Mouse (Mus musculus): ENCODE data around the gene Eef2. TPM values are rescaled to one million over a fixed set of nuclear protein-coding genes. Genes with fewer than 3 reads are reported as not detected.
"Not testable (repeated sequence)": the region's sequence is repeated elsewhere in the genome, so short reads cannot be mapped to it uniquely, and the experiment has no call there.

The Eef2 gene
- polyA plus RNA-seq, 1 experiment from 2014 or later: 534 TPM

- no peak for ATAC-seq (ENCODE audit: low FRiP score, low read depth)
- WGBS: 95% methylated on average over 12 of the region's 12 CpGs
- Histone ChIP-seq H3K9ac (replicated peaks) (0 out of 2 replicates have a peak overlapping the region, but pooled peaks have one; percentile 11), H3K4me1 (no peaks in the 10 kb centered on the region), H3K4me3 (no peak overlapping the region), H3K27me3 (no peaks in the 10 kb centered on the region), H3K27ac (replicated peaks) (no peak overlapping the region), H3K9me3 (no peaks in the 10 kb centered on the region), H3K36me3 (peaks cover 84% of the 10 kb centered on the region), H3K4me2 (replicated peaks) (no peak overlapping the region)
Observed at GRCm38 (mm10) chr10:81154313-81154712, 22.1 kb upstream of the Eef2 start.

- ATAC-seq (ENCODE audit: low FRiP score, low read depth): no peak
- no peaks in the 10 kb centered on the region for H3K4me1 ChIP-seq
- H3K27me3 ChIP-seq: no peaks in the 10 kb centered on the region
- H3K36me3 ChIP-seq: peaks cover 82% of the 10 kb centered on the region
- H3K4me2 ChIP-seq (replicated peaks): no peak overlapping the region
- WGBS: 85% methylated on average over 6 of the region's 6 CpGs
- no peak overlapping the region for H3K27ac ChIP-seq (replicated peaks)
- H3K9me3 ChIP-seq: no peaks in the 10 kb centered on the region
- H3K9ac ChIP-seq (replicated peaks): no peak overlapping the region
- no peak overlapping the region for H3K4me3 ChIP-seq
Observed at GRCm38 (mm10) chr10:81154736-81155135, 21.7 kb upstream of the Eef2 start.

- Histone ChIP-seq H3K4me3 (no peak overlapping the region), H3K36me3 (peaks cover 69% of the 10 kb centered on the region), H3K27me3 (no peaks in the 10 kb centered on the region), H3K9ac (replicated peaks) (no peak overlapping the region), H3K9me3 (no peaks in the 10 kb centered on the region), H3K4me1 (peaks cover 6% of the 10 kb centered on the region), H3K4me2 (replicated peaks) (no peak overlapping the region), H3K27ac (replicated peaks) (0 out of 2 replicates have a peak overlapping the region, but pooled peaks have one; percentile 4)
- ATAC-seq (ENCODE audit: low FRiP score, low read depth): no peak
- 89% methylated on average over 8 of the region's 8 CpGs for WGBS
Observed at GRCm38 (mm10) chr10:81161602-81162317, 14.7 kb upstream of the Eef2 start.

GRCm38 (mm10) chr10:81162318-81162652, 14.1 kb upstream of the Eef2 start:
- WGBS: 72% methylated on average over 2 of the region's 2 CpGs
- Histone ChIP-seq H3K9me3 (no peaks in the 10 kb centered on the region), H3K4me3 (no peak overlapping the region), H3K9ac (replicated peaks) (no peak overlapping the region), H3K27ac (replicated peaks) (0 out of 2 replicates have a peak overlapping the region, but pooled peaks have one; percentile 4), H3K4me2 (replicated peaks) (no peak overlapping the region), H3K4me1 (peaks cover 11% of the 10 kb centered on the region), H3K36me3 (peaks cover 64% of the 10 kb centered on the region), H3K27me3 (no peaks in the 10 kb centered on the region)
- ATAC-seq (ENCODE audit: low FRiP score, low read depth): no peak

GRCm38 (mm10) chr10:81165118-81165517, 11.3 kb upstream of the Eef2 start:
- Histone ChIP-seq H3K27ac (replicated peaks) (no peak overlapping the region), H3K9me3 (no peaks in the 10 kb centered on the region), H3K4me1 (peaks cover 18% of the 10 kb centered on the region), H3K9ac (replicated peaks) (no peak overlapping the region), H3K4me2 (replicated peaks) (no peak overlapping the region), H3K27me3 (no peaks in the 10 kb centered on the region), H3K4me3 (no peak overlapping the region), H3K36me3 (peaks cover 40% of the 10 kb centered on the region)
- ATAC-seq (ENCODE audit: low FRiP score, low read depth): no peak
- 89% methylated on average over 8 of the region's 8 CpGs for WGBS

GRCm38 (mm10) chr10:81167200-81168086, 9.0 kb upstream of the Eef2 start, which contains the start of gene Pias4:
Gene Pias4, minus strand, starts transcription at chr10:81167923.
- Histone ChIP-seq H3K27me3 (no peaks in the 10 kb centered on the region), H3K4me2 (replicated peaks) (peak within 1 kb of the TSS; percentile 94), H3K9ac (replicated peaks) (peak within 1 kb of the TSS; percentile 81), H3K4me1 (peaks cover 18% of the 10 kb centered on the region), H3K9me3 (no peaks in the 10 kb centered on the region), H3K27ac (replicated peaks) (peak within 1 kb of the TSS; percentile 72), H3K36me3 (peaks cover 17% of the 10 kb centered on the region), H3K4me3 (peak within 1 kb of the TSS; percentile 94)
- under 1% methylated on average over 44 of the region's 64 CpGs for WGBS
- ATAC-seq (ENCODE audit: low FRiP score, low read depth): peak; percentile 89

- WGBS: 11% methylated on average over 5 of the region's 5 CpGs
- Histone ChIP-seq H3K4me3 (peak overlapping the region; percentile 94), H3K27me3 (no peaks in the 10 kb centered on the region), H3K27ac (replicated peaks) (peak overlapping the region; percentile 72), H3K9ac (replicated peaks) (peak overlapping the region; percentile 58; the same call in 1 of the 2 replicates), H3K9me3 (no peaks in the 10 kb centered on the region), H3K36me3 (peaks cover 13% of the 10 kb centered on the region), H3K4me2 (replicated peaks) (peak overlapping the region; percentile 94), H3K4me1 (peaks cover 20% of the 10 kb centered on the region)
- peak; percentile 55 for ATAC-seq (ENCODE audit: low FRiP score, low read depth)
Observed at GRCm38 (mm10) chr10:81168087-81168431, 8.4 kb upstream of the Eef2 start.

GRCm38 (mm10) chr10:81168521-81169244, 7.7 kb upstream of the Eef2 start:
- WGBS: 6% methylated on average over 29 of the region's 29 CpGs
- H3K27ac ChIP-seq (replicated peaks): peak overlapping the region; percentile 72
- H3K36me3 ChIP-seq: peaks cover 7% of the 10 kb centered on the region
- H3K4me1 ChIP-seq: peaks cover 26% of the 10 kb centered on the region
- H3K27me3 ChIP-seq: no peaks in the 10 kb centered on the region
- peak overlapping the region; percentile 94 for H3K4me3 ChIP-seq
- peak overlapping the region; percentile 94 for H3K4me2 ChIP-seq (replicated peaks)
- H3K9me3 ChIP-seq: no peaks in the 10 kb centered on the region
- peak overlapping the region; percentile 58 for H3K9ac ChIP-seq (replicated peaks)
- ATAC-seq (ENCODE audit: low FRiP score, low read depth): no peak; the same call in 1 of the 2 replicates

- Histone ChIP-seq H3K4me2 (replicated peaks) (peak overlapping the region; percentile 94; the same call in 1 of the 2 replicates), H3K27ac (replicated peaks) (0 out of 2 replicates have a peak overlapping the region, but pooled peaks have one; percentile 20), H3K4me1 (peaks cover 34% of the 10 kb centered on the region)
- not testable (repeated sequence) for H3K9me3 ChIP-seq; H3K27me3 ChIP-seq; H3K4me3 ChIP-seq; H3K36me3 ChIP-seq; ATAC-seq (ENCODE audit: low FRiP score, low read depth); H3K9ac ChIP-seq (replicated peaks)
- whole genome bisulfite sequencing: 67% methylated on average over 5 of the region's 14 CpGs
Observed at GRCm38 (mm10) chr10:81169411-81169900, 7.0 kb upstream of the Eef2 start.

- H3K4me2 ChIP-seq (replicated peaks): peak overlapping the region; percentile 41
- 4% methylated on average over 21 of the region's 21 CpGs for WGBS
- peaks cover 48% of the 10 kb centered on the region for H3K4me1 ChIP-seq
Observed at GRCm38 (mm10) chr10:81173132-81173531, 3.3 kb upstream of the Eef2 start.

GRCm38 (mm10) chr10:81174617-81175344, 1.6 kb upstream of the Eef2 start:
- Histone ChIP-seq H3K4me2 (replicated peaks) (peak overlapping the region; percentile 61), H3K4me1 (peaks cover 51% of the 10 kb centered on the region)

More at GRCm38 (mm10) chr10:81173132-81173531, 3.3 kb upstream of the Eef2 start:
- no peaks in the 10 kb centered on the region for H3K9me3 ChIP-seq
- peaks cover 9% of the 10 kb centered on the region for H3K36me3 ChIP-seq
- ATAC-seq (ENCODE audit: low FRiP score, low read depth): peak; percentile 27
- H3K4me3 ChIP-seq: peak overlapping the region; percentile 17; the same call in 1 of the 2 replicates
- peak overlapping the region; percentile 93 for H3K27ac ChIP-seq (replicated peaks)
- H3K27me3 ChIP-seq: no peaks in the 10 kb centered on the region
- H3K9ac ChIP-seq (replicated peaks): peak overlapping the region; percentile 49; the same call in 1 of the 2 replicates

More at GRCm38 (mm10) chr10:81174617-81175344, 1.6 kb upstream of the Eef2 start:
- ATAC-seq (ENCODE audit: low FRiP score, low read depth): peak; percentile 64
- peak overlapping the region; percentile 42 for H3K4me3 ChIP-seq
- peaks cover 26% of the 10 kb centered on the region for H3K36me3 ChIP-seq
- H3K9ac ChIP-seq (replicated peaks): peak overlapping the region; percentile 50
- WGBS: under 1% methylated on average over 29 of the region's 29 CpGs
- no peaks in the 10 kb centered on the region for H3K9me3 ChIP-seq
- H3K27me3 ChIP-seq: no peaks in the 10 kb centered on the region
- H3K27ac ChIP-seq (replicated peaks): peak overlapping the region; percentile 93
